Mouse (Mus musculus) C2C12 (cell line): ENCODE results near the gene Clip4. TPM values are rescaled to one million over a fixed set of nuclear protein-coding genes. Genes with fewer than 3 reads are reported as not detected.
A peak's percentile ranks its signal among the peaks of the same experiment; 100 is the strongest.

Experiments
- H3K27me3 ChIP-seq: one replicate; pipeline ENCODE4 v1.6.1; 2011; ENCODE audit not compliant: control insufficient read depth, insufficient read depth, insufficient read length
- H3K36me3 ChIP-seq: one replicate; pipeline ENCODE4 v1.6.1; 2011; ENCODE audit not compliant: control insufficient read depth, insufficient read depth
- H3K4me3 ChIP-seq: one replicate; pipeline ENCODE4 v1.5.1; 2011; ENCODE audit warnings: mild to moderate bottlenecking, control low read depth; ENCODE audit not compliant: poor library complexity, insufficient read depth, severe bottlenecking
- H3K79me2 ChIP-seq: one replicate; pipeline ENCODE4 v1.6.1; 2011; ENCODE audit not compliant: control insufficient read depth, insufficient read depth
- H3K79me3 ChIP-seq: one replicate; pipeline ENCODE4 v1.6.1; 2011; ENCODE audit warnings: low read depth, control low read depth
- H3ac ChIP-seq: one replicate; pipeline ENCODE3; 2011; ENCODE audit warnings: low read depth; ENCODE audit not compliant: control insufficient read depth, insufficient read length
- CEBPB ChIP-seq: IDR thresholded peaks from one replicate; pipeline ENCODE4 v1.6.1; 2011; ENCODE audit warnings: low read depth, mild to moderate bottlenecking, control low read depth, moderate library complexity
- CTCF ChIP-seq: IDR thresholded peaks from one replicate; pipeline ENCODE4 v1.5.1; 2011; ENCODE audit not compliant: control insufficient read depth, insufficient read depth, insufficient read length
- FOSL1 ChIP-seq: IDR thresholded peaks from one replicate; pipeline ENCODE4 v1.8.0; 2011; ENCODE audit warnings: mild to moderate bottlenecking, low read length; ENCODE audit not compliant: poor library complexity, insufficient read depth, severe bottlenecking
- MAX ChIP-seq: IDR thresholded peaks from one replicate; pipeline ENCODE4 v1.6.1; 2011; ENCODE audit warnings: mild to moderate bottlenecking, control low read depth
- MYOD1 ChIP-seq: IDR thresholded peaks from one replicate; pipeline ENCODE4 v1.6.1; 2011; ENCODE audit warnings: low read depth; ENCODE audit not compliant: control insufficient read depth, insufficient read length
- MYOG ChIP-seq: IDR thresholded peaks from one replicate; pipeline ENCODE4 v1.6.1; 2011; ENCODE audit not compliant: control insufficient read depth, insufficient read length; ENCODE audit errors: extremely low read depth
- USF1 ChIP-seq: IDR thresholded peaks from one replicate; pipeline ENCODE4 v1.6.1; 2011; ENCODE audit warnings: low read depth, mild to moderate bottlenecking, control low read depth, moderate library complexity
- polyA plus RNA-seq: library from polyadenylated mRNA; unstranded; fragments of >200 nt; fragmentation: generic; extraction: Trizol; gene quantifications from one replicate; pipeline ENCODE4 v1.2.1, GENCODE M21; 2012; ENCODE audit warnings: missing spikeins

Clip4 gene
- polyA plus RNA-seq, 1 experiment: 1.3 TPM

DNA sequence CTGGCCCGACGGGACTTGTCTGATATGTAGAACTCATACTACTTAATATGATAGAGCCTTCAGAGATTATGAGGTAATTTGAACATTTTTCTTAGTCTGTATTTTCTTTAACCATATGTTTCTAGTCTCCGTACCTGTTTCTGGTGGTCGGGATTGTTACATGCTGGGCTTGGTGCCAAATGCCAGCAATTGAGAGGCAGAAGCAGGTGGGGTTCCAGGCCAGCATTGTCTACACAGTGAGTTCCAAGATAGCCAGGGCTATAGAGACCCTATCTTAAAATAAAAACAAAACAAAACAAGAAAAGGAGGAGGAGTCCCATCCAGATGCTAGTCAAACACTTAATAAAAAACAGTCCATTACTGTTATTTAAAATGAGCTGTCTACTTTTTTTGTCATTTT, 23.3 kb downstream of the Clip4 start:
- Histone ChIP-seq H3K79me2 (no peaks in the 10 kb centered on the region), H3K27me3 (no peaks in the 10 kb centered on the region), H3K36me3 (no peaks in the 10 kb centered on the region), H3K4me3 (no peak overlapping the region), H3K79me3 (no peaks in the 10 kb centered on the region), H3ac (no peak overlapping the region)
- TF ChIP-seq MYOD1 (peak; percentile 70), CTCF (no peak), MAX (no peak), FOSL1 (no peak), USF1 (no peak), MYOG (no peak)

- no peak overlapping the region for H3ac ChIP-seq
- no peaks in the 10 kb centered on the region for H3K36me3 ChIP-seq
- H3K4me3 ChIP-seq: no peak overlapping the region
- TF ChIP-seq MAX: no peak
- no peak for TF ChIP-seq MYOG
- peak; percentile 36 for TF ChIP-seq FOSL1
- no peak for TF ChIP-seq CEBPB
- H3K79me2 ChIP-seq: no peaks in the 10 kb centered on the region
- H3K27me3 ChIP-seq: no peaks in the 10 kb centered on the region
- no peaks in the 10 kb centered on the region for H3K79me3 ChIP-seq
These were observed 27.4 kb downstream of the Clip4 start for GRCm38 (mm10) chr17:71795521-71796205.

GRCm38 (mm10) chr17:71803456-71803855, 35.2 kb downstream of the Clip4 start:
- Histone ChIP-seq H3K79me3 (no peaks in the 10 kb centered on the region), H3K79me2 (no peaks in the 10 kb centered on the region), H3ac (no peak overlapping the region), H3K36me3 (no peaks in the 10 kb centered on the region), H3K4me3 (no peak overlapping the region), H3K27me3 (no peaks in the 10 kb centered on the region)
- TF ChIP-seq MYOD1 (no peak), CTCF (no peak), MAX (no peak), FOSL1 (no peak), MYOG (no peak), CEBPB (no peak), USF1 (no peak)

DNA sequence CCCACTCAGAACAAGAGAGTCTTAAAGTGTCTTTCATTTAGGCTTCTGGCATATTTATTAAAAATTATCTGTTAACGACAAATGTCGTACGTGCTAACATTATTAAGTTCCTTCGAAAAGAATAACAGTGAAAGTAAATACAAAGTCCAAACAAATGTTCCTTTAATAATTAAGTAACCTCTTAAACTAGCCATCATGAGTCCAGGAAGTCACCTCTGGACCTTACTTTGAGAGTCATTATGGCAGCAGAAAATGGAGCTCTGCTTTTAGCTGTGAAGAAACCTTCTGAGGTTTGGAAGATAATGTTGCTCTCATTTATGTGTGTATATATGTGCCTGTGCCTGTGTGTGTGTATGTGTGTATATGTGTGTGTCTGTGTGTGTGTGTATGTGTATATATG, 35.6 kb downstream of the Clip4 start:
- H3K36me3 ChIP-seq: no peaks in the 10 kb centered on the region
- no peak overlapping the region for H3ac ChIP-seq
- no peak overlapping the region for H3K4me3 ChIP-seq
- H3K79me2 ChIP-seq: no peaks in the 10 kb centered on the region
- no peaks in the 10 kb centered on the region for H3K79me3 ChIP-seq
- no peaks in the 10 kb centered on the region for H3K27me3 ChIP-seq
- TF ChIP-seq MYOD1 (no peak), FOSL1 (no peak), MAX (no peak), MYOG (no peak), USF1 (no peak), CTCF (no peak), CEBPB (no peak)

GRCm38 (mm10) chr17:71811070-71811469, 42.8 kb downstream of the Clip4 start:
- H3ac ChIP-seq: no peak overlapping the region
- no peaks in the 10 kb centered on the region for H3K27me3 ChIP-seq
- H3K4me3 ChIP-seq: no peak overlapping the region
- H3K36me3 ChIP-seq: no peaks in the 10 kb centered on the region
- no peaks in the 10 kb centered on the region for H3K79me2 ChIP-seq
- no peaks in the 10 kb centered on the region for H3K79me3 ChIP-seq
- no peak for TF ChIP-seq USF1
- TF ChIP-seq MAX: no peak
- no peak for TF ChIP-seq MYOD1
- no peak for TF ChIP-seq CEBPB
- no peak for TF ChIP-seq FOSL1
- no peak for TF ChIP-seq CTCF
- TF ChIP-seq MYOG: no peak
